Mouse (Mus musculus) T-cell, adult 66 days (primary cell): ENCODE measurements around the gene Aloxe3. TPM values are rescaled to one million over a fixed set of nuclear protein-coding genes. Genes with fewer than 3 reads are reported as not detected.

Source experiments
- total RNA-seq, 2 experiments: library from RNA; stranded (reverse); gene quantifications; 3 replicates in 1 of 2; 4 replicates in 1 of 2; pipeline ENCODE4 v1.2.4; 2023

The Aloxe3 gene
- under 1 TPM; 0.30 to 0.55 TPM for total RNA-seq

DNA sequence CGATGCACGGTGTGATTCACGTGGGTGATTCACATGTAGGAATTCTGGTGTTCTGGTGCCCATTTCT lies at the start of gene Aloxe3:
Aloxe3 (plus strand) TSS at position 45 of the 67 bp plus-strand sequence.

GRCm38 (mm10) chr11:69088103-69088855 lies 37.4 kb upstream of the Aloxe3 start, which contains the start of gene Vamp2:
Gene Vamp2 (plus strand): TSS chr11:69088490.

GRCm38 (mm10) chr11:69094697-69095429 lies 30.8 kb upstream of the Aloxe3 start, which contains the start of gene Per1:
Gene Per1 (plus strand): TSS chr11:69095217.

GRCm38 (mm10) chr11:69120221-69121000 lies 5.3 kb upstream of the Aloxe3 start, which contains the start of gene Hes7:
Gene Hes7 (plus strand): TSS chr11:69120404.

DNA sequence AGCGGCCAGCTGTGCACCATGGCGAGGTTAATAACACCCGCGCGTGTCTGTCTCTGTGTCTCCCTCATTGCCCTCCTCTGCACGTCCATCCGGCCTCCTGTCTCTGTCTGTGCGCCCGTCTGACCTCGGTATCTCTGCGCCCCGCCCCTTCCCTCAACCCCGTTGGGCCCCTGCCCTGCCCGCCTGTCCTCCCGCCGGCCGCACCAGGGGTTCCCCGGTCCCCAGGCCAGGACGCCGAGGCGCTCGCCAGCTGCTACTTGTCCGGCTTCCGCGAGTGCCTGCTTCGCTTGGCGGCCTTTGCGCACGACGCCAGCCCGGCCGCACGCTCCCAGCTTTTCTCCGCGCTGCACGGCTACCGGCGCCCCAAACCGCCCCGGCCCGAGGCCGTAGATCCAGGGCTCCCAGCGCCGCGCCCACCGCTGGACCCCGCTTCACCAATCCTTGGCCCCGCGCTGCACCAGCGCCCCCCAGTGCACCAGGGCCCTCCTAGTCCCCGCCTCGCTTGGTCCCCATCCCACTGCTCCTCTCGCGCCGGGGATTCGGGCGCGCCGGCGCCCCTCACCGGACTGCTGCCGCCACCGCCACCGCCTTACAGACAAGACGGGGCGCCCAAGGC lies 3.3 kb upstream of the Aloxe3 start, which contains the start of gene 9130213A22Rik:
9130213A22Rik (minus strand) TSS at position 254 of the 616 bp plus-strand sequence.

GRCm38 (mm10) chr11:69156800-69157199 lies 31.1 kb downstream of the Aloxe3 start, which contains the start of gene Alox12b:
Gene Alox12b (plus strand): TSS chr11:69156989.

DNA sequence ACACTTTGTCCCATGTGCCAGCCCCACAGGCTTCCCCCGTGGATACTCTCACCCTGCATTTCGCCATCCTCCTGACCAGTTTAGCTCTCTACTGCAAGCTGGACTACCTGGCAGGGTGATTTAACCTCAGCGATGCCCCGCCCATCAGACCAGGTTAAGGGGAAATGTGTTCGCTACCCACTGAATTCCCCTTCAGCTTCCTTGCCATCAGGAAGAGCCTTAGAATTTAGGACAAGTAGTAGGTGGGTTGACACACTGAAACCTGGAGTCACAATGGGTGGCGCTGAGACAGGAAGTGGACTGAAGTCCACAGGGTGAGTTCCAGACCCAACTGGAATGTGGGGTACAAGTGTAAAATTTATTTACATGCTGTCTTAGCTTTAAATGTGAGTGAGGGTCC lies 72.0 kb downstream of the Aloxe3 start, which contains the start of gene Alox8:
Alox8 (minus strand) TSS at position 101 of the 400 bp plus-strand sequence.

Other genes starting within 250 kb of the Aloxe3 start
- gene Rnf222, start 237.3 kb upstream of the Aloxe3 start, total RNA-seq, result not detected
- 1,000 to 10,000 TPM; 3,013 to 3,032 TPM for gene Rpl26, start 224.3 kb upstream of the Aloxe3 start, total RNA-seq
- not detected for gene Odf4, start 198.8 kb upstream of the Aloxe3 start, total RNA-seq
- gene Arhgef15, start 168.4 kb upstream of the Aloxe3 start, total RNA-seq, result not detected
- gene Slc25a35, start 157.8 kb upstream of the Aloxe3 start, total RNA-seq, result 1 to 10 TPM; 3.4 to 5.1 TPM
- 10 to 100 TPM; 12.2 to 17.5 TPM for gene Rangrf, start 150.7 kb upstream of the Aloxe3 start, total RNA-seq
- 10 to 100 TPM; 22.5 to 32.2 TPM for gene Pfas, start 117.4 kb upstream of the Aloxe3 start, total RNA-seq
- gene Ctc1, start 110.0 kb upstream of the Aloxe3 start, total RNA-seq, result 10 to 100 TPM; 22.0 to 24.7 TPM
- 1 to 10 TPM; 1.8 to 6.1 TPM for gene Aurkb, start 80.2 kb upstream of the Aloxe3 start, total RNA-seq
- 10 to 100 TPM in 1 of 2 experiments, 1 to 10 TPM in 1; 9.0 to 12.8 TPM for gene Borcs6, start 66.2 kb upstream of the Aloxe3 start, total RNA-seq
- gene Tmem107, start 55.1 kb upstream of the Aloxe3 start, total RNA-seq, result 1 to 10 TPM in 1 of 2 experiments, under 1 TPM in 1; 0.82 to 2.4 TPM
- gene Vamp2, start 37.4 kb upstream of the Aloxe3 start, total RNA-seq, result 100 to 1,000 TPM; 396 to 405 TPM
- 100 to 1,000 TPM; 279 to 361 TPM for gene Per1, start 30.7 kb upstream of the Aloxe3 start, total RNA-seq
- gene Hes7, start 5.5 kb upstream of the Aloxe3 start, total RNA-seq, result not detected
- gene 9130213A22Rik, start 3.3 kb upstream of the Aloxe3 start, total RNA-seq, result not detected
- not detected for gene Alox12b, start 31.1 kb downstream of the Aloxe3 start, total RNA-seq
- gene Alox8, start 71.9 kb downstream of the Aloxe3 start, total RNA-seq, result 1 to 10 TPM; 1.2 to 1.6 TPM
- under 1 TPM; 0.06 to 0.12 TPM for gene Gucy2e, start 111.1 kb downstream of the Aloxe3 start, total RNA-seq
- 10 to 100 TPM; 13.4 to 18.0 TPM for gene Cntrob, start 197.9 kb downstream of the Aloxe3 start, total RNA-seq
- 10 to 100 TPM; 22.6 to 26.6 TPM for gene Trappc1, start 198.1 kb downstream of the Aloxe3 start, total RNA-seq
- 1 to 10 TPM; 1.1 to 1.8 TPM for gene Kcnab3, start 200.4 kb downstream of the Aloxe3 start, total RNA-seq
- 1 to 10 TPM; 1.5 to 2.4 TPM for gene Rnf227, start 214.6 kb downstream of the Aloxe3 start, total RNA-seq
- 100 to 1,000 TPM; 777 to 802 TPM for gene Chd3, start 243.5 kb downstream of the Aloxe3 start, total RNA-seq